15 mouse cellular contexts compared by ENCODE assay signal in genomic region chr7:102330270-102330669, GRCm38 (mm10).
"Had no signal": no experiment of that assay in that cellular context is flagged by ENCODE, and none has a peak within 500 bp of the region (broad histone marks: within the 10 kb centered on the region; RNA-seq: fewer than 3 reads in every experiment).

No protein-coding gene starts in this region.

- ATAC-seq: lung, postnatal 0 days had no signal

- H3K9me3 ChIP-seq: limb, embryonic 10.5 days; limb, embryonic 13.5 days; megakaryocyte, embryonic 14.5 days had no signal

- H3K36me3 ChIP-seq: limb, embryonic 10.5 days; limb, embryonic 13.5 days had no signal

- H3K4me1 ChIP-seq: limb, embryonic 10.5 days; limb, embryonic 13.5 days had no signal

- H3K27me3 ChIP-seq: limb, embryonic 13.5 days; megakaryocyte, embryonic 14.5 days had no signal

- H3K4me3 ChIP-seq: layer of hippocampus, adult 2 months; limb, embryonic 10.5 days; limb, embryonic 13.5 days; megakaryocyte, embryonic 14.5 days had no signal

- H3K9ac ChIP-seq: limb, embryonic 13.5 days; lung, embryonic 14.5 days had no signal

- H3K27ac ChIP-seq: layer of hippocampus, adult 2 months; limb, embryonic 10.5 days; limb, embryonic 13.5 days; macrophage had no signal

- H3K4me2 ChIP-seq: limb, embryonic 13.5 days; lung, embryonic 14.5 days; midbrain, embryonic 11.5 days had no signal

- DNase-seq: kidney, adult 18-20 months; kidney, adult 9 months; kidney, postnatal 25 days; layer of hippocampus, adult 9-11 months; lung, embryonic 14.5 days; midbrain, embryonic 14.5 days; thymus, adult 18-20 months; thymus, postnatal 4 days had no signal
